Mouse (Mus musculus) erythroblast, embryonic 14.5 days (primary cell): Measurements from ENCODE around the gene Spin1.

Experiments
- GATA1 ChIP-seq: IDR thresholded peaks from 2 replicates; pipeline ENCODE4 v1.6.1; 2012; ENCODE audit warnings: low read length, inconsistent platforms, mixed read lengths
- TAL1 ChIP-seq: IDR thresholded peaks from 3 replicates; pipeline ENCODE4 v1.6.1; 2012; ENCODE audit warnings: low read length, inconsistent platforms, mixed read lengths

DNA sequence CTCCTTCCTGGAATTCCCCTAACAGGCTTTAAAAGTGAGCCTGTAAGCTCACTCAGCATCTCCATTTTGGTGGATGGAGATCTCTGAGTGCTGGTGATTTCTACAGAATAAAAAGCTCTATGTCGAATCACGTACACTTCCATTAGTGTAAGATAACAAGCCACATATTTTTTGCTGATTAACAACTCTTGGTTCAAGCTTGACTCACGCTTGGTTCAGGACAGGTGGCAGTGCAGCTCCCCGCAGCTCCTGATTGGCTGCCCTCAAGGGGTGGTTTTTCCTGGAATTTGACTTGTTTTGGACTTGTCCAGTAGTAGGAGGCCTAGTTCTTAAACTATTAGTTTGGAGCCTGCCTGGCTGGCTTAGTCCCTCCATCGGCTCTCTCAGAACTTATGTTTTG lies 7.2 kb upstream of the Spin1 start:
- TF ChIP-seq TAL1 (no peak), GATA1 (no peak)
